Mouse (Mus musculus): Measurements from ENCODE around the gene Reln. TPM values are rescaled to one million over a fixed set of nuclear protein-coding genes. Genes with fewer than 3 reads are reported as not detected.

The Reln gene
- polyA plus RNA-seq, 1 experiment from 2014 or later = 10.1 TPM

GRCm38 (mm10) chr5:21934173-21934698, 410.3 kb downstream of the Reln start:
- DNase-seq (ENCODE audit: low spot score, missing footprints) (no peak), ATAC-seq (ENCODE audit: low FRiP score) (no peak)
- no peaks in the 10 kb centered on the region for H3K27me3 ChIP-seq (ENCODE audit: control insufficient read depth, insufficient read depth, low read length)
- no peak overlapping the region for H3K4me3 ChIP-seq (ENCODE audit: low read depth, low read length)
- whole genome bisulfite sequencing = 90% methylated on average over 4 of the region's 4 CpGs
- H3K9ac ChIP-seq (ENCODE audit: low read length) = no peak overlapping the region
- H3K4me1 ChIP-seq (ENCODE audit: control insufficient read depth, insufficient read depth, low read length) = no peaks in the 10 kb centered on the region
- no peaks in the 10 kb centered on the region for H3K9me3 ChIP-seq (ENCODE audit: control insufficient read depth, low read length)
- no peak overlapping the region for H3K4me2 ChIP-seq
- H3K36me3 ChIP-seq (ENCODE audit: control insufficient read depth, insufficient read depth, low read length) = no peaks in the 10 kb centered on the region
- no peak overlapping the region for H3K27ac ChIP-seq (ENCODE audit: low read depth, low read length)

GRCm38 (mm10) chr5:21933340-21934075, 411.0 kb downstream of the Reln start:
- ATAC-seq (ENCODE audit: low FRiP score) (no peak), DNase-seq (ENCODE audit: low spot score, missing footprints) (no peak)
- H3K27me3 ChIP-seq (ENCODE audit: control insufficient read depth, insufficient read depth, low read length) = no peaks in the 10 kb centered on the region
- no peaks in the 10 kb centered on the region for H3K9me3 ChIP-seq (ENCODE audit: control insufficient read depth, low read length)
- no peak overlapping the region for H3K9ac ChIP-seq (ENCODE audit: low read length)
- H3K36me3 ChIP-seq (ENCODE audit: control insufficient read depth, insufficient read depth, low read length) = no peaks in the 10 kb centered on the region
- H3K27ac ChIP-seq (ENCODE audit: low read depth, low read length) = no peak overlapping the region
- 86% methylated on average over 8 of the region's 8 CpGs for WGBS
- H3K4me2 ChIP-seq = no peak overlapping the region
- no peaks in the 10 kb centered on the region for H3K4me1 ChIP-seq (ENCODE audit: control insufficient read depth, insufficient read depth, low read length)
- H3K4me3 ChIP-seq (ENCODE audit: low read depth, low read length) = no peak overlapping the region

GRCm38 (mm10) chr5:21931151-21931550, 413.4 kb downstream of the Reln start:
- WGBS = 74% methylated on average over 4 of the region's 4 CpGs
- DNase-seq (ENCODE audit: low spot score, missing footprints) (peak; percentile 45), ATAC-seq (ENCODE audit: low FRiP score) (no peak)
- Histone ChIP-seq H3K4me1 (ENCODE audit: control insufficient read depth, insufficient read depth, low read length) (no peaks in the 10 kb centered on the region), H3K27ac (ENCODE audit: low read depth, low read length) (no peak overlapping the region), H3K27me3 (ENCODE audit: control insufficient read depth, insufficient read depth, low read length) (no peaks in the 10 kb centered on the region), H3K36me3 (ENCODE audit: control insufficient read depth, insufficient read depth, low read length) (no peaks in the 10 kb centered on the region), H3K4me2 (no peak overlapping the region), H3K4me3 (ENCODE audit: low read depth, low read length) (no peak overlapping the region), H3K9me3 (ENCODE audit: control insufficient read depth, low read length) (no peaks in the 10 kb centered on the region), H3K9ac (ENCODE audit: low read length) (no peak overlapping the region)

GRCm38 (mm10) chr5:21920310-21920709, 424.2 kb downstream of the Reln start:
- Histone ChIP-seq H3K4me1 (ENCODE audit: control insufficient read depth, insufficient read depth, low read length) (no peaks in the 10 kb centered on the region), H3K4me3 (ENCODE audit: low read depth, low read length) (no peak overlapping the region), H3K9ac (ENCODE audit: low read length) (no peak overlapping the region), H3K27me3 (ENCODE audit: control insufficient read depth, insufficient read depth, low read length) (no peaks in the 10 kb centered on the region), H3K36me3 (ENCODE audit: control insufficient read depth, insufficient read depth, low read length) (no peaks in the 10 kb centered on the region), H3K27ac (ENCODE audit: low read depth, low read length) (no peak overlapping the region), H3K4me2 (no peak overlapping the region), H3K9me3 (ENCODE audit: control insufficient read depth, low read length) (no peaks in the 10 kb centered on the region)
- WGBS = 89% methylated on average over 6 of the region's 6 CpGs
- DNase-seq (ENCODE audit: low spot score, missing footprints) (peak; percentile 54), ATAC-seq (ENCODE audit: low FRiP score) (no peak)

- no peak overlapping the region for H3K4me2 ChIP-seq
- no peak overlapping the region for H3K27ac ChIP-seq (ENCODE audit: low read depth, low read length)
- H3K9me3 ChIP-seq (ENCODE audit: control insufficient read depth, low read length) = no peaks in the 10 kb centered on the region
- H3K27me3 ChIP-seq (ENCODE audit: control insufficient read depth, insufficient read depth, low read length) = no peaks in the 10 kb centered on the region
- H3K4me1 ChIP-seq (ENCODE audit: control insufficient read depth, insufficient read depth, low read length) = no peaks in the 10 kb centered on the region
- no peak overlapping the region for H3K4me3 ChIP-seq (ENCODE audit: low read depth, low read length)
- WGBS = 89% methylated on average over 4 of the region's 4 CpGs
- DNase-seq (ENCODE audit: low spot score, missing footprints) = peak; percentile 17
- no peak overlapping the region for H3K9ac ChIP-seq (ENCODE audit: low read length)
- no peaks in the 10 kb centered on the region for H3K36me3 ChIP-seq (ENCODE audit: control insufficient read depth, insufficient read depth, low read length)
- ATAC-seq (ENCODE audit: low FRiP score) = no peak
Observed at GRCm38 (mm10) chr5:21919281-21919780, 425.2 kb downstream of the Reln start.

GRCm38 (mm10) chr5:21915973-21916372, 428.5 kb downstream of the Reln start:
- DNase-seq (ENCODE audit: low spot score, missing footprints) (no peak), ATAC-seq (ENCODE audit: low FRiP score) (no peak)
- no peak overlapping the region for H3K4me3 ChIP-seq (ENCODE audit: low read depth, low read length)
- H3K4me2 ChIP-seq = no peak overlapping the region
- H3K27ac ChIP-seq (ENCODE audit: low read depth, low read length) = no peak overlapping the region
- H3K27me3 ChIP-seq (ENCODE audit: control insufficient read depth, insufficient read depth, low read length) = no peaks in the 10 kb centered on the region
- H3K4me1 ChIP-seq (ENCODE audit: control insufficient read depth, insufficient read depth, low read length) = no peaks in the 10 kb centered on the region
- H3K9ac ChIP-seq (ENCODE audit: low read length) = no peak overlapping the region
- no peaks in the 10 kb centered on the region for H3K9me3 ChIP-seq (ENCODE audit: control insufficient read depth, low read length)
- H3K36me3 ChIP-seq (ENCODE audit: control insufficient read depth, insufficient read depth, low read length) = no peaks in the 10 kb centered on the region

- H3K4me1 ChIP-seq (ENCODE audit: control insufficient read depth, insufficient read depth, low read length) = no peaks in the 10 kb centered on the region
- no peak overlapping the region for H3K4me2 ChIP-seq
- H3K27me3 ChIP-seq (ENCODE audit: control insufficient read depth, insufficient read depth, low read length) = no peaks in the 10 kb centered on the region
- no peak overlapping the region for H3K27ac ChIP-seq (ENCODE audit: low read depth, low read length)
- no peaks in the 10 kb centered on the region for H3K9me3 ChIP-seq (ENCODE audit: control insufficient read depth, low read length)
- H3K9ac ChIP-seq (ENCODE audit: low read length) = no peak overlapping the region
- no peaks in the 10 kb centered on the region for H3K36me3 ChIP-seq (ENCODE audit: control insufficient read depth, insufficient read depth, low read length)
- WGBS = 81% methylated on average over 3 of the region's 3 CpGs
- ATAC-seq (ENCODE audit: low FRiP score) (no peak), DNase-seq (ENCODE audit: low spot score, missing footprints) (no peak)
- no peak overlapping the region for H3K4me3 ChIP-seq (ENCODE audit: low read depth, low read length)
Observed at GRCm38 (mm10) chr5:21914776-21915175, 429.7 kb downstream of the Reln start.

- 90% methylated on average over 23 of the region's 23 CpGs for WGBS
- no peaks in the 10 kb centered on the region for H3K9me3 ChIP-seq (ENCODE audit: control insufficient read depth, low read length)
- H3K36me3 ChIP-seq (ENCODE audit: control insufficient read depth, insufficient read depth, low read length) = no peaks in the 10 kb centered on the region
- no peak overlapping the region for H3K4me3 ChIP-seq (ENCODE audit: low read depth, low read length)
- ATAC-seq (ENCODE audit: low FRiP score) (no peak), DNase-seq (ENCODE audit: low spot score, missing footprints) (no peak)
- no peak overlapping the region for H3K9ac ChIP-seq (ENCODE audit: low read length)
- H3K4me1 ChIP-seq (ENCODE audit: control insufficient read depth, insufficient read depth, low read length) = no peaks in the 10 kb centered on the region
- no peak overlapping the region for H3K27ac ChIP-seq (ENCODE audit: low read depth, low read length)
- no peak overlapping the region for H3K4me2 ChIP-seq
- H3K27me3 ChIP-seq (ENCODE audit: control insufficient read depth, insufficient read depth, low read length) = no peaks in the 10 kb centered on the region
Observed at GRCm38 (mm10) chr5:21912835-21913530, 431.5 kb downstream of the Reln start.

GRCm38 (mm10) chr5:21910726-21911125, 433.8 kb downstream of the Reln start:
- Histone ChIP-seq H3K4me1 (ENCODE audit: control insufficient read depth, insufficient read depth, low read length) (no peaks in the 10 kb centered on the region), H3K27ac (ENCODE audit: low read depth, low read length) (no peak overlapping the region), H3K9me3 (ENCODE audit: control insufficient read depth, low read length) (no peaks in the 10 kb centered on the region), H3K9ac (ENCODE audit: low read length) (no peak overlapping the region), H3K36me3 (ENCODE audit: control insufficient read depth, insufficient read depth, low read length) (no peaks in the 10 kb centered on the region), H3K4me2 (no peak overlapping the region), H3K4me3 (ENCODE audit: low read depth, low read length) (no peak overlapping the region), H3K27me3 (ENCODE audit: control insufficient read depth, insufficient read depth, low read length) (no peaks in the 10 kb centered on the region)
- WGBS = 90% methylated on average over 12 of the region's 12 CpGs
- no peak for ATAC-seq (ENCODE audit: low FRiP score)
- no peak for DNase-seq (ENCODE audit: low spot score, missing footprints)
